8 mouse cellular contexts compared by ENCODE assay signal in genomic region chr11:54521927-54522528, GRCm38 (mm10). TPM values are rescaled to one million over a fixed set of nuclear protein-coding genes. Genes with fewer than 3 reads are reported as not detected.
A peak's percentile ranks its signal among the peaks of the same experiment; 100 is the strongest.
DNase-seq lines count a peak whose midpoint lies in the region; ATAC-seq lines count a peak whose summit lies in the region.

No protein-coding gene starts in this region.

- peak overlapping the region; percentile 69 for H3K9ac ChIP-seq in forebrain, embryonic 15.5 days (replicated peaks)
- H3K9ac ChIP-seq in kidney, embryonic 16.5 days (replicated peaks; ENCODE audit: low read length), result peak overlapping the region; percentile 79

- WGBS in forebrain, embryonic 15.5 days, result under 1% methylated on average over 18 of the region's 18 CpGs
- WGBS in kidney, embryonic 16.5 days, result under 1% methylated on average over 18 of the region's 18 CpGs

- H3K4me1 ChIP-seq in brown adipose tissue, adult 24 weeks (ENCODE audit: control insufficient read depth, insufficient read depth, insufficient read length, low read length), result 0 out of 2 replicates have a peak, but pooled peaks cover 2% of the 10 kb centered on the region
- peaks cover 28% of the 10 kb centered on the region for H3K4me1 ChIP-seq in forebrain, embryonic 15.5 days
- H3K4me1 ChIP-seq in kidney, embryonic 16.5 days (ENCODE audit: insufficient read depth, low read length), result peaks cover 18% of the 10 kb centered on the region

- H3K27ac ChIP-seq in brown adipose tissue, adult 24 weeks (replicated peaks; ENCODE audit: low read depth, low read length), result peak overlapping the region; percentile 95
- peak overlapping the region; percentile 96 for H3K27ac ChIP-seq in forebrain, embryonic 15.5 days (replicated peaks)
- H3K27ac ChIP-seq in kidney, embryonic 16.5 days (ENCODE audit: low read length), result peak overlapping the region; percentile 97

- peak overlapping the region; percentile 86 for H3K4me3 ChIP-seq in brown adipose tissue, adult 24 weeks (ENCODE audit: insufficient read depth, low read depth, low read length)
- peak overlapping the region; percentile 83 for H3K4me3 ChIP-seq in forebrain, embryonic 15.5 days
- peak overlapping the region; percentile 85 for H3K4me3 ChIP-seq in kidney, embryonic 16.5 days (ENCODE audit: low read length)

- no peaks in the 10 kb centered on the region for H3K36me3 ChIP-seq in forebrain, embryonic 15.5 days
- H3K36me3 ChIP-seq in kidney, embryonic 16.5 days (ENCODE audit: insufficient read depth, low read length), result no peaks in the 10 kb centered on the region

- ATAC-seq in forebrain, embryonic 15.5 days (replicated peaks), result 0 out of 2 replicates have a peak, but pooled peaks have one; percentile 5
- peak; percentile 3 for ATAC-seq in kidney, embryonic 16.5 days (ENCODE audit: low FRiP score, low TSS enrichment)

- no peaks in the 10 kb centered on the region for H3K27me3 ChIP-seq in forebrain, embryonic 15.5 days
- no peaks in the 10 kb centered on the region for H3K27me3 ChIP-seq in kidney, embryonic 16.5 days (ENCODE audit: insufficient read depth, low read length)

- DNase-seq in kidney, adult 18-20 months, result peak; percentile 22
- no peak for DNase-seq in kidney, postnatal 10 days
- DNase-seq in neural tube, embryonic 10.5 days (ENCODE audit: extremely low spot score, low spot score), result peak; percentile 17
- DNase-seq in Muller cell, postnatal 12 days (ENCODE audit: inconsistent ontology term), result no peak
- no peak for DNase-seq in layer of hippocampus, adult 9-11 months

- peak overlapping the region; percentile 66 for H3K4me2 ChIP-seq in forebrain, embryonic 15.5 days (replicated peaks)
- H3K4me2 ChIP-seq in kidney, embryonic 16.5 days (replicated peaks; ENCODE audit: low read depth, low read length), result peak overlapping the region; percentile 67

- no peaks in the 10 kb centered on the region for H3K9me3 ChIP-seq in forebrain, embryonic 15.5 days
- H3K9me3 ChIP-seq in kidney, embryonic 16.5 days (ENCODE audit: low read length), result no peaks in the 10 kb centered on the region

RNA-seq across cellular contexts. Expression of gene Rapgef6, which starts 0.6 kb away (rescaled TPM):
- 7.6 and 8.3 TPM in 2 replicates for polyA plus RNA-seq in brown adipose tissue, adult 24 weeks (2012; ENCODE audit: insufficient read depth, insufficient read length, missing spikeins)
- 35.7 and 36.0 TPM in 2 replicates for polyA plus RNA-seq in forebrain, embryonic 15.5 days (2015; fragmentation: Nextera tagmentation; extraction: Ambion mirVana)
- 29.4 and 36.6 TPM in 2 replicates for polyA plus RNA-seq in kidney, embryonic 16.5 days (2015; fragmentation: Nextera tagmentation; extraction: Ambion mirVana)

Comparison
In these comparisons a context has a peak if more than half of its experiments do, and no peak if none do; other contexts are left out.
1. DNase-seq: peak in kidney, adult 18-20 months (single experiment) and neural tube, embryonic 10.5 days (single experiment); none in kidney, postnatal 10 days (single experiment), Muller cell, postnatal 12 days (single experiment) and layer of hippocampus, adult 9-11 months (single experiment).
2. Peak in every context shown above with its lines, with median percentiles within 50 percentile points of each other: H3K27ac ChIP-seq and H3K4me3 ChIP-seq.